Mouse (Mus musculus): ENCODE results near the gene Cela2a. TPM values are rescaled to one million over a fixed set of nuclear protein-coding genes. Genes with fewer than 3 reads are reported as not detected.

Cela2a gene
- total and polyA plus RNA-seq, 2 experiments from 2014 or later = not detected

DNA sequence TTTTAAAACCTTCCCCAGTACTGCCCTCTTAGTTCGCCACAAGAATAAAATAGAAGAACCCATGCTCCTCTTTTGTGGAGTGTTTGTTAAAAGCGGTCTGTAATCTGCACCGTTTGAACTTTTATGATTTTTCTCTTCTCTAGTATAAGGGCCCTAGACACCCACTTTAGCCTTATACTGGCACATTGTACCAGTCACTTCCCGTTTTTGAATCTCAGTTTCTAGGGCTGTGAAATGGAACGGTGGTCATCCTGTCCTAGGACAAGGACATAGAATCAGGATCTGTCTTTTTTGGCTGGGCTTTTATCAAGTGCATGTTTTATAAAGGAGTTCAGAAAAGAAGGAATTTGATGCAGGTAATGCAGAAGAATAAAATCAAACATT, 31.8 kb downstream of the Cela2a start:
- no peak for DNase-seq (ENCODE audit: low spot score)
- Histone ChIP-seq H3K27ac (ENCODE audit: low read depth, low read length) (peak overlapping the region; percentile 92), H3K9ac (replicated peaks; ENCODE audit: low read length, poor library complexity, severe bottlenecking) (peak overlapping the region; percentile 83), H3K4me2 (ENCODE audit: low read depth, low read length, poor library complexity, severe bottlenecking) (peak overlapping the region; percentile 52), H3K36me3 (ENCODE audit: insufficient read depth, low read length) (peaks cover 12% of the 10 kb centered on the region), H3K4me3 (ENCODE audit: low read depth, low read length) (peak overlapping the region; percentile 68), H3K9me3 (ENCODE audit: low read length) (no peaks in the 10 kb centered on the region), H3K4me1 (ENCODE audit: insufficient read depth, low read length) (peaks cover 7% of the 10 kb centered on the region; the same call in 1 of the 2 replicates), H3K27me3 (ENCODE audit: insufficient read depth, low read length) (no peaks in the 10 kb centered on the region)
- 10% methylated on average over 5 of the region's 5 CpGs for WGBS
- no peak; the same call in 1 of the 2 replicates for TF ChIP-seq CTCF (IDR thresholded peaks at IDR 0.05)
- ATAC-seq (ENCODE audit: low FRiP score) = no peak

DNA sequence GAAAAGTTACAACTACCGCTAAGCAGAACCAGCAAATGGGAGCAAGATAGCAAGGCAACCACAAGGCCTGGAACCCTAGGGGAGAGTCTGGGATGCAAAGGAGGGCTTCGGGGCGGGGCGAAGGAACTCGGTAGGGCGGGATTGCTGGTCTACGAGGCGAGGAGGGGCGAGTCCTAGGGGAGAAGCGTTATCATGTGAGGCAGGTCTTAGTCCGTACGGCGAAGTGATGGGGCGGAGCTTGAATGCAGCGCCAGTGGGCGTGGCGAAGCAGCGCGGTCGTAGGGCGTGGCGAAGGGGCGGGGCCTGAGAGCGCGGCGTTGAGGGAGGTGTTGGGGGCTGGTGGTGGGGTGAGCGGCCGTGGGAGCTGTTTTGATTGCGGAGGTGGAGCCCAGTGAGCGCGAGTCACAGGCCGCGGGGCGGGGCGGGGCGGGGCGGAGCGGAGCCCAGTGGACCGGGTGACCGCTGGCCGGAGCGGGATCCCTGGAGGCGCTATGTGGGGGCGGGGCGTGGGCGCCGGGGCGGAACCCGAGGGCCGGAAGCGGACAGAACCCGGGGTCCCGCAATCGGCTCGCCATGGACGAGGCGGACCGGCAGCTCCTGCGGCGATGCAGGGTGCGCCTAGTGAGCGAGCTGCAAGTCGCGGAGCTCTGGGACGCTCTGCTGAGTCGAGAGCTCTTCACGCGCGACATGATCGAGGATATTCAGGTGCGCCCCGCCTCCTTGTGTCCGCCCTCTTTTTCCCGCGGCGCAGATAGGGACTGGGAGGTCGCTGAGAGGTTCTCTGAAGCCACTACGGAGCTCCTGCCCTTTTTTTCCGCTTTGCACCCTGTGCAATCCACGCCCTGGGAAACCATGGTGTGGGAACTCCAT, 32.4 kb downstream of the Cela2a start, which contains the start of gene Casp9:
Casp9 (plus strand) TSS at position 331 of the 870 bp plus-strand sequence.
- no peaks in the 10 kb centered on the region for H3K9me3 ChIP-seq (ENCODE audit: low read length)
- ATAC-seq (ENCODE audit: low FRiP score) (peak; percentile 78), DNase-seq (ENCODE audit: low spot score) (peak; percentile 95)
- no peaks in the 10 kb centered on the region for H3K27me3 ChIP-seq (ENCODE audit: insufficient read depth, low read length)
- peak within 1 kb of the TSS; percentile 83 for H3K9ac ChIP-seq (replicated peaks; ENCODE audit: low read length, poor library complexity, severe bottlenecking)
- H3K4me3 ChIP-seq (ENCODE audit: low read depth, low read length) = peak within 1 kb of the TSS; percentile 68
- TF ChIP-seq CTCF (IDR thresholded peaks at IDR 0.05) = peak; percentile 11; the same call in 1 of the 2 replicates
- WGBS = under 1% methylated on average over 60 of the region's 80 CpGs
- H3K4me1 ChIP-seq (ENCODE audit: insufficient read depth, low read length) = peaks cover 7% of the 10 kb centered on the region; the same call in 1 of the 2 replicates
- H3K36me3 ChIP-seq (ENCODE audit: insufficient read depth, low read length) = peaks cover 12% of the 10 kb centered on the region
- H3K27ac ChIP-seq (ENCODE audit: low read depth, low read length) = peak within 1 kb of the TSS; percentile 92
- peak within 1 kb of the TSS; percentile 52 for H3K4me2 ChIP-seq (ENCODE audit: low read depth, low read length, poor library complexity, severe bottlenecking)

DNA sequence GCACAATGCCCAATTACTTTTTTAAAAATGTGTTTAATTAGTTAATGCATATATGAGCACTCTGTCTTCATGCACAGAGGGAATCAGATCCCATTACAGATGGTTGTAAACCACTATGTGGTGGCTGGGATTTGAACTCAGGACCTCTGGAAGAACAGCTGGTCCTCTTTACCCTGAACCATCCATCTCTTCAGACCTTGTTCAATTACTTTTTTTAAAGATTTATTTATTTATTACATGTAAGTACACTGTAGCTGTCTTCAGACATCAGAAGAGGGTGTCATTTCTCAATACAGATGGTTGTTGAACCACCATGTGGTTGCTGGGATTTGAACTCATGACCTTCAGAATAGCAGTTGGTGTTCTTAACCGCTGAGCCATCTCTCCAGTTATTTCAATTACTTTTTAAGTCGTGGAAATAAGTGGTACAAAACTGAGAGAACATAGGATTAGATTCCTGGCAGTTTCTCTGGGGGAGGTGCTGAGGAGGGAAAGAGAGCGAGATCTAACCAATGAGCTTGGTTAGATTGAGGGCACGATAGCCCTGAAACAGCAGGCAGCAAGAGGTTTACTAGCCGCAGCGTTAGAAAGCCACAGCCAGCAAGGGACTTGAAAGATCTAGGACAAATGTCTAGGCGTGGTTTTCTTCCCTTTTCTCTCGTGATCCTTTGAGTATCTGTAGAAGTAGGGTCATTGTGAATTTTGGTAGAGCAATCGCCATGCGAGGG, 33.2 kb downstream of the Cela2a start:
- DNase-seq (ENCODE audit: low spot score) = no peak

DNA sequence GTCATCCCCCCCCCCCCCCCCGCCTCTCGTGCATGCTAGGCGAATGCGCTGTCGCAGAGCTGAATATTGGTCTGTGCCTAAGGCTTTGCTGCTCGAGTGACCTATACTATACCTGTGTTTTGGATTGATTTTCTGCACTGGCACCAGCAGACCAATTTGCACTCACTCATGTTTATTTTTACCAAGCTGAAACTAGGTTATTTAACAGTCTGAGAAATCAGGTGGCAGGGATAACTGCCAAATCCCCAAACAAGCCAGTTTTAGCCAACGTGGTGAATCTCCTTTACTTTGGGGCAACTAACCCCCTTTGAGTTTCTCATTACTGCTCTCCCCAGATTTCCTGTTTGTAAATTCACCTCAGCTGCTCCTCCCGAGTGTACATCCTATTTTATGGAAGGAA, 34.0 kb downstream of the Cela2a start:
- no peak for TF ChIP-seq CTCF (IDR thresholded peaks at IDR 0.05)
- Histone ChIP-seq H3K9ac (replicated peaks; ENCODE audit: low read length, poor library complexity, severe bottlenecking) (no peak overlapping the region), H3K27ac (ENCODE audit: low read depth, low read length) (no peak overlapping the region), H3K4me2 (ENCODE audit: low read depth, low read length, poor library complexity, severe bottlenecking) (no peak overlapping the region), H3K9me3 (ENCODE audit: low read length) (no peaks in the 10 kb centered on the region), H3K27me3 (ENCODE audit: insufficient read depth, low read length) (no peaks in the 10 kb centered on the region), H3K36me3 (ENCODE audit: insufficient read depth, low read length) (peaks cover 4% of the 10 kb centered on the region), H3K4me1 (ENCODE audit: insufficient read depth, low read length) (peaks cover 7% of the 10 kb centered on the region; the same call in 1 of the 2 replicates), H3K4me3 (ENCODE audit: low read depth, low read length) (no peak overlapping the region)
- ATAC-seq (ENCODE audit: low FRiP score) (no peak), DNase-seq (ENCODE audit: low spot score) (no peak)
- 87% methylated on average over 8 of the region's 8 CpGs for WGBS

More for the DNA sequence above, 33.2 kb downstream of the Cela2a start:
- TF ChIP-seq CTCF (IDR thresholded peaks at IDR 0.05) = no peak
- Histone ChIP-seq H3K4me2 (ENCODE audit: low read depth, low read length, poor library complexity, severe bottlenecking) (peak overlapping the region; percentile 52), H3K4me1 (ENCODE audit: insufficient read depth, low read length) (peaks cover 7% of the 10 kb centered on the region; the same call in 1 of the 2 replicates), H3K9me3 (ENCODE audit: low read length) (no peaks in the 10 kb centered on the region), H3K27me3 (ENCODE audit: insufficient read depth, low read length) (no peaks in the 10 kb centered on the region), H3K4me3 (ENCODE audit: low read depth, low read length) (peak overlapping the region; percentile 68), H3K27ac (ENCODE audit: low read depth, low read length) (peak overlapping the region; percentile 92), H3K9ac (replicated peaks; ENCODE audit: low read length, poor library complexity, severe bottlenecking) (peak overlapping the region; percentile 83), H3K36me3 (ENCODE audit: insufficient read depth, low read length) (peaks cover 12% of the 10 kb centered on the region)
- WGBS = 9% methylated on average over 10 of the region's 10 CpGs
- ATAC-seq (ENCODE audit: low FRiP score) = no peak

DNA sequence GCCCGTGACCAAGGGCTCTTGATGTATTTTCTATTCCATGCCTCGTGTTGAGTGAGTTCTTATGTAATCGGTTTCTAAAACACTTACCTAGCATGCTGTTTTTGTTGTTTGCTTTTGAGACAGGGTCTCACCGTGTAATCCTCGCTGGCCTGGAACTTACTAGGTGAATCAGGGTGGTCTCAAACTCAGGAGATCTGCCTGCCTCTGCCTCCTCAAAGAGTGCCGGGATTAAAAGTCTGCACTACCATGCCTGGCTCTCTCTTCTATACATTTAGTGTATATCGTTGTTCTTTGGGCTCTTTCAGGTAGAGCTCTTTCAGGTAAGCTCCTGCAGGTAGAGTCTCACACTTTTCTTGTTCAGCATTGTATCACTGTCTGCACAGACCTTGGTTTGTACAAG, 34.5 kb downstream of the Cela2a start:
- peaks cover 7% of the 10 kb centered on the region; the same call in 1 of the 2 replicates for H3K4me1 ChIP-seq (ENCODE audit: insufficient read depth, low read length)
- H3K9me3 ChIP-seq (ENCODE audit: low read length) = no peaks in the 10 kb centered on the region
- H3K9ac ChIP-seq (replicated peaks; ENCODE audit: low read length, poor library complexity, severe bottlenecking) = no peak overlapping the region
- ATAC-seq (ENCODE audit: low FRiP score) (no peak), DNase-seq (ENCODE audit: low spot score) (no peak)
- no peak overlapping the region for H3K4me3 ChIP-seq (ENCODE audit: low read depth, low read length)
- H3K27me3 ChIP-seq (ENCODE audit: insufficient read depth, low read length) = no peaks in the 10 kb centered on the region
- TF ChIP-seq CTCF (IDR thresholded peaks at IDR 0.05) = no peak
- 90% methylated on average over 7 of the region's 7 CpGs for WGBS
- no peak overlapping the region for H3K4me2 ChIP-seq (ENCODE audit: low read depth, low read length, poor library complexity, severe bottlenecking)
- H3K36me3 ChIP-seq (ENCODE audit: insufficient read depth, low read length) = 0 out of 2 replicates have a peak, but pooled peaks cover under 1% of the 10 kb centered on the region
- no peak overlapping the region for H3K27ac ChIP-seq (ENCODE audit: low read depth, low read length)
